Mouse (Mus musculus) ovary, postnatal 14 days (tissue): Measurements from ENCODE around the gene Xylb.

Experiments
- DNase-seq: peaks from one replicate; pipeline ENCODE4 v3.0.0; 2022; ENCODE audit warnings: low spot score

Gene Xylb

DNA sequence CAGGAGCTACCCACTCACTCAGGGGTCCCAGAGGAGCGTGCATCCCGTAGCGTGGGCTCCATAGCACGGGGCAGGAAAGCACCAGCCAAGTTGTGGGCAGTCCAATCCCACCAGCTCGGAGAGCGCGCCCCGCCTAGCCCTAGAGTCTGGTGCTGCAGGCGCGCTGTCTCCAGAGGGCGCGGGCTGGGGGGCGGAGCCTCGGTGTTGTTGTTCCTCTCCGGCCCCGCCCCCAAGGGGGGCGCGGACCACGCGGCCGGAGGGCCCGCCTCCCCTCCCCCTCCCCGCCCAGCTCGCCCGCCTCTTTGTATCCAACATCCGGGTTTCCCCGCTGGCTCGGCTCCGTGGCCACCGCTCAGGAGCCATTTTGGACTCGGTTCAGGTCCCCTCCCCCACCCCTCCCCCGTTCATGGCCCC, 44.6 kb downstream of the Xylb start, which contains the start of gene Acvr2b:
TSS of gene Acvr2b (plus strand) at position 318 of the 414 bp plus-strand sequence.
- DNase-seq: peak; percentile 90

DNA sequence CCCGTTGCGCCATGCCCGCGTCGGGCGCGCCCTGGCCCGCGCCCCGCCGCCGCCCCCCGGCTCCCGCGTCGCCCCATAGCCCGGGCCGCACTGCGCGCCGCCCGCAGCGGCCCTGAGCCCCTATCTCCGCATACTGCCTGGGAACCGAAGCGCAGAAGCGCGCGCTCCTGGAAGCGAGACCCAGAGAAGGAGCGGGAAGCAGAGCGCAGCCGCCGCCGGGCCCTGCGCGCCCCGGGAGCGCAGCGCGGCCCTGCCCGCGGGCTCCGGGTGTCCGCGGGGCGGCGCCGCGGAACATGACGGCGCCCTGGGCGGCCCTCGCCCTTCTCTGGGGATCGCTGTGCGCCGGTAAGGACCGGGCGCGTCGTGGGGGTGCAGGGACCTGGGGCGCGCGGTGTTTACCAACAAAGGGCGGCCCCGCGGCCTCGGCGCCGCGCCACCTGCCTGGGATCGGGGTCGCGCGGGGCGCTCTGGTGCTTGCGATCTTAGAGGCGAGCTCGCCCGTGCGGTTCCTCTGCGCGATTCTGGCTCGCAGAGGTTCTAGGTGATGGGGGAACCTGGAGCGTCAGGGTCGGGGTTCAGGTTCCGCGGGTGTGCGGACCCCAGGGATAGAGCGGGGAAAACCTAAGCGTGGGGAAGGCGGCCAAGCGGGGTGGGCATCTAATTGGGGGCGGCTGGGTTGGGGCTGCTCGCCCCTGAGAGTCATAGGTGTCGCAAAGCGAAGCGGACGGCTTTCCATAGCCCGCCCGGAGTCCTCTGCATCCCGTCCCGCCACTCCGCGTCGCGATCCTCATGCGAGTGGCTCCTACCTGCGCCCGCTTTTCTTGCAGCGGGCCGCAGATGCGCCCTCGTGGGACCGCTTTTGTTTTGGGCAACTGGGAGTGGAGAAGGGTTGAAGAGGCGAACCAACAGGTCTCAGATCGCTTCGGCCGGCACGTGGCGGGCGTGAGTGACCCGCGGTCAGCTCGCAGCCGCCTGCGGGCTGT, 45.4 kb downstream of the Xylb start:
- peak; percentile 42 for DNase-seq

DNA sequence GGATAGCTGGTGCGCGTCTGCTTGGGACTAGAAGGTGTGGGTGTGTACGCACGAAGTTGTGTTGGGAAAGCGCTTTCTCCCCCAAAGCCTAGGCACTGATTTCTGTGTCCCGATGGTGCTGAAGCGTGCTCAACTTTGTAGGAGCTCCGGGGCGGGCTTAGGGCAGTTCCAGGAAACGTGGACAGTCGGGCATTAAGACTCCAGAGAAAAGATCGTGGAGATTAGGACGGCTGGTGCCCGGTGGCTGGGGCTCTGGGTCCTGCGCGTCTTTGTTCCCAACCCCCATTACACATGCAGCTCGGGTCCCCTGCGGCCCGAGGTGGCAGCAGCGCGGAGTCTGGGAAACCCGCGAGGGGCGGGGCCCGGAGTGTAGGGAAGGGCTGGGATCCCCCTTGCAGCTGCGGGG, 46.1 kb downstream of the Xylb start:
- DNase-seq: no peak

DNA sequence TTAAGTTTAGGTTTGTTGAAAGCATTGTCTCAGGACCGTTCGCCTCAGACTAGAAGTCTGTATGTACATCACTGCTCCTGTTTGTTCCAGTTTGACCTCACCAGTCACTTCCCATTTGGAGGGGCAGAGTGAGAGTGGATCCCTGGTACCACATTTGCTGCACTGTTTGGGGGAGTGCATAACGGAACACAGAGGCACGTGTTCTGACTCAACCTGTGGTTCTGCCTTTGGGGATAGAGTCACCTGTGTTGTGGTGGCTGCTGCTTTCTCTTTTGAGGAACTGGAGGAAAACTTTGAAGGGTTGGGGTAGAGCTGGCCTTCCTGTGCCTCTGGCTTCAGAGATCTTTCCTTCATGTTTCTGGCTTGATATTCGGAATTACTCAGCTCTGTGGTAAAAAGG, 46.9 kb downstream of the Xylb start:
- no peak for DNase-seq

DNA sequence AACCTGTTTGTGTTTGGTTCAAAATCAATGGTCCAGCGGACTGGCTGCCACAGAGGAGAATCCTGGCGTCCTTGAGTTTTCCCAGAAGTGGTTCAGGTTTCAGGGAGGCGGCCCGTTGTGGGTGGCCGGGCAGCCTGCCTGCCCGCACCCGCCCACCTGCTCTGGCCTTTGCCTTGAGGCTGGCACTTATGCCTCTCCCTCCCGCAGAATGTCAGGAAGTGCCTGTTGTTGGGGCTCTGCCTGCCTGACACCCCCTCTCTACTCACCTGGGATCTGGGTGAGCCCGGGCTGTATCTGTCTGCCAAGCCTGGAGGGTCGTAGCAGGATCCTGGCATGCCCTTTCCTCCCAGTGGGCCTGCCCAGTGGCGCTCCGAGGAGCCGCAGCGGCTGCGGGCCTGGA, 50.7 kb downstream of the Xylb start:
- no peak for DNase-seq

DNA sequence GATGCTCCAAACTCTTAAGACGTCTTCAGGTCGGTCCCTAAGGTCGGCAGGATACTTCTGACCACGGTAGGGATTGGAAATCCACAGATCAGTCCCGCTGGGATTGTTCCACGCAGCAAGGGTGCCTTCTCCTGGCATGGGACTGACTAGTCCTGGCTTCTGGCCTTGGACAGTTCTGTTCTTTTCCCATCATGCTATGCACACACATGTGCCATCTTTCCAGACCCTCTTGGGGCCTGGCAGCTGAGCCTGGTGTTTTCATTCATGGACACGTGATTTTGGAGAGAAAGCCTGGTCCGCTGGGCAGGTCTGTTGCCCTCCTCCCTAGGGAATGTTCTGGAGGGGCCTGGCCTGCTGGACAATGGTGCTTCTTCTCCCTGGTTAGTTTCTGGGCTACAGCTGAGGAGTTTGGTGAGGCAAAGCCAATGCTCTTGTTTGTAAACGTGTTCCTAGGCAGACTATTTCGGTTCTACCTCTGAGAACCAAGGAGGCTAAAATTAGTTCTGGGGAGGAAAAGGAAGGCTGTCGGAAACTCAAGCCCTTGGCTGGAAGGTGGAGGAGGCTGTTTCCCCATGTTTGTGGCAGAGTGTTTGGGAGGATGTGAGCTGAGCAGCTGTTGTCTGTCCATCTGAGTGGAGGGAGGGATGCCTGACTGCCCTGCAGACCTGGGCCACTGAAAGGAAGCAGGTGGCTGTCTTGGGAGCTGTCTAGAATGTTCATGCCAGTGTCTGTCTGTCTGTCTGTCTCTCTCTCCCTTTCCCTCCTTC, 51.9 kb downstream of the Xylb start:
- no peak for DNase-seq

DNA sequence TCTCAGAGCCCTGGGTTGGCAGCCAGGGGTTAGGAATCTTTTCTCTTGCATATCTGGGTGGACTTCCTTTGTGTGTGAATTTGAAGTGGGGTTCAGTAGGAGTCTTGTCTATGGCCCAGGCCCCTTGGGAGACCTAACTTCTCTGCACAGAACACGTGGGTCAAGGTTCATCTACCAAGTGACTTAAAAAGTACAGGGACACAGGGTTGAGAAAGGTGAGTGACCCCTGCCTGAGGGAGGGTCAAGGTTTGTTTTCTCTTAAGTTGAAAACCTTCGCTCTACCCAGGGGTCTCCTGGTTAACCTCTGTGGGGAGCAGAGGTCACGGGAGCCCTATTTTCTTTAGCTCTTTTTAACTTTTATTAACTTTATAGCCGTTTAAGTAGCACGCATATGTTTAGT, 52.7 kb downstream of the Xylb start:
- no peak for DNase-seq

DNA sequence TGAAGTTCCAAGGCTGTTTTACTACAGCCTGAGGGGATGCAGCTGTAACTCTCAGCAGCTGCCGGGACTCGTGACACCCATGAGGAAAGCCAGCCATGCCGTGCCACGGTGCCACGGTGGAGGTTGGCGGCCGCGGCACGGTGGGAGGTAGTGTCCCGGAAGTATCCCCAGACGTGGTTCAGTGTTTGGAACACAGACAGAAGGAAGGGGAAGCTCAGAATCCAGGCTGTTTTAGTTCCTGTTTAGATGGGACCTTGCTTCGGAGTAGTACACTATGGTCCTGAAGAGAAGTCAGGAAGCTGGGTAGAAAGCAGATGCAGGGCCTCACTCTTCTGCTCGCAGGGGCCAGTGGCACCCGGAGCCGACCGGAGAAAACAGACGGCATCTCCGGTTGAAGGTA, 60.8 kb downstream of the Xylb start:
- DNase-seq: no peak

DNA sequence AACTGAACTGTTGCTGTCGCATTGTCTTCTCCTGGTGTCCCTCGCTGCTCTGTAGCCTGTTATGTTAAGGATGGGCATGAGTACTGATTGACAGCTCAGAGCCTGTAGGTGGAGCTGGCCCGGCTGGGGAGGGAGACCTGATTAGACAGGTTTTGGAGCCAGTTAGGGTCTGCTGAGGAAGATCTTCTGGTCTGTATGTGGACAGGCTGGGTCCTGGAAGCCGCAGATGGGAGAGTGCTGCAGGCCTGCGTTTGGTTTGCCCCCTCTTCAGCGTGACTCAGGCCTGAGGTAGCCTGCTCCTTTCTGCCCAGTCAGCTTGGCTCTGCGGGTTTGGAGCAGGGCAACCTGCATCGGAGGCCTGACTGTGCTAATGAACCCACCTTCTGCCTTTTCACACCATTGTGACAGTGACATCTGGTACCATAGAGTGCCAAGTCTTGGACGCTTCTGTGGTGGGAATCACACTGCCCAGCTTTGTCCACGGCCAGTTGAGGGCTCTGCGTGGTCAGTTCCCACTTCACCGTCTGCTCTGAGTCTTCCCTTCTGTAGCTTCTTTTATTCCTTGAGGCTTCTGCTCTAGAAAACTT, 62.8 kb downstream of the Xylb start:
- no peak for DNase-seq

DNA sequence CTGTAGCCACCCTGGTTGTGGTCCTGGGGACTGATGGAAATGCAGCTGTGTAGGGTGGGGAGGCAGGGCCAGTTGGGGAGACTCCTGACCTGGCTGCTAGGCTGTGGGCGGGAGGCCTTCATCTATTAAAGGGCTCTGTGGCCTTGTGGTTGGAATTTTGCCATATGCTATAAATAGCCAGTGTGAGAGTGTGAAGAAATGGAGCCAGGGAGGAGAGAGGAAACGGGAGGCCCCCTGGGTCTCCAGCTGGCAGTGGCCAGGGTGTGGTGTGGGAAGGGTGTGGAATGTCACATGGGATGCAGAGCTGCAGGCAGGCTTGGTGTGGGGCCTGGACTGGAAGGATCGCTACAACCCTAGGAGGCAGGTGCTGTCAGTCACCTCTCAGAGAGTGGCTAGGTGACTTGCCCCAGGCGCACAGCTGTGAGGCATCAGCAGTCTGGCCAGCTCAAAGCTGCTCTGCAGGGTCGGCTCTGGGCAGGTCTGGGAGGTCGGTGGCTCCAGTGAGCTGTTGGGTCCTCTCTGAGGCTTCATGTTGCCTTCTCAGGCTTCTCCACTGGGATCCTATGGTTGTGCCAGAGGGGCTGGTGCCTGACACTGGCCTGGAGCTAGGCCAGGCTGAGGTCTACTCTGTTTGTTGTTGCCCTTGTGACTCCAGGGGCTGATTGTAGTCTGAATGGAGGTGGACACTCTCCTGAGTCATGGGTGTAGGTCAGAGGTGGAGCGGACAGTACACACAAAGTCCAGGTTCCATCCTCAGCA, 68.2 kb downstream of the Xylb start:
- DNase-seq: peak; percentile 35

DNA sequence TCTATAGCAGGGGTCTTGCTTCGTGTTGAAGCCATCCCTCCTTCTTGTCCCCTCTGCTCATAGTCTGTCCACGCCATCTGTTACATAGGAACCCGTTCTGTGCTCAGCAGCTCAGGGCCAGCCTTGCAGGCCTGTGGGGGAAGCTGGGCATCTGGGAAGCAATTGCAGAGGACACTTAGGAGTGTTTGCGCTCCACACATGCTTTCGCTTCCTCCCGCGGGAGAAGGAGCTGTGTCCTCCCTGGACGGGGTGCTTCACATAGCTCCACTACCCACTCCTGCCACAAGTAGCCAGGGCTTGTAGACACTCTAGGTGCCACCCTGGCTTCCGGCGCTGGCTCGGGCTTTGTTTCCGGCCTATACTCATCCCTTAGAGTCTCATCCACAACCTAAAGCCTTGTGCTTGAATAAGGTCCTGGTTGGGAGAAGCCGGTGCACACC, 68.8 kb downstream of the Xylb start:
- no peak for DNase-seq

DNA sequence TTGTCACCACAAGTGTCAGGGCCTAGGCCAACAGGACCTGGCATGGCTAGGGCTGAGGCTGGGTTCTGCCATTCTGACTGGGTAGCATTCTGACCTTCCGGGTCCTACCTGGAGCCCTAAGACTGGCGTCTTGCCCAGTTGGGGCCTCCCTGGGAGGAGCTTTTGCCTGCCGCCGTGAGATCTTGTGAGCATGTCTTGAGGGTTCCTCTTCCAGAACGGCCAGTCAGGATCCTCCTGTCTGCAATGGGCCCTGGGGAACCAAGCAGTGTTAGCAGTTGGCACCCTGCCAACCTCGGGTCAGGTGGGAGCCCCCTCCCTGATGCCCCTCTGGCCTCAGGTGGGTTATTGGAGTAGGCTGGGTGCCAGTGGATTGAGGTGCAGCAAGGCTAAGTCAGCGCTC, 69.3 kb downstream of the Xylb start:
- no peak for DNase-seq

DNA sequence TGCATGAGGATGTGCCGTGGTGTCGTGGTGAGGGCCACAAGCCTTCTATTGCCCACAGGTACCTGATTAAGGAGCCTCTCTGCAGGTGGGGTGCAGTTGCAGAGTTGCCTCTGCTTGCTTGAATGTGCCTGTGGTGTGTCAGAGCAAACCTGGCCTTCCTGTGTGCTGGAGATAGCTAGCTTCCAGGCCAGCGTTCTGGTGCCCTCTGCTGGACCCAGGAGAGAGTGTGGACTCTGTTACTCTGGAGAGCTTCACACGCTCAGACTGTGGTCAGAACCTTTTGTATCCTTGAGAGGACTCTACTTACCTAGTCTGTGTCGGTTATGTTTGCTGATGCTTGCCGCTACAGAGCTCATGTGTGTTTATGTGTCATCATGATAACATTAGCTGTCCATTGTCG, 73.1 kb downstream of the Xylb start:
- peak; percentile 74 for DNase-seq

DNA sequence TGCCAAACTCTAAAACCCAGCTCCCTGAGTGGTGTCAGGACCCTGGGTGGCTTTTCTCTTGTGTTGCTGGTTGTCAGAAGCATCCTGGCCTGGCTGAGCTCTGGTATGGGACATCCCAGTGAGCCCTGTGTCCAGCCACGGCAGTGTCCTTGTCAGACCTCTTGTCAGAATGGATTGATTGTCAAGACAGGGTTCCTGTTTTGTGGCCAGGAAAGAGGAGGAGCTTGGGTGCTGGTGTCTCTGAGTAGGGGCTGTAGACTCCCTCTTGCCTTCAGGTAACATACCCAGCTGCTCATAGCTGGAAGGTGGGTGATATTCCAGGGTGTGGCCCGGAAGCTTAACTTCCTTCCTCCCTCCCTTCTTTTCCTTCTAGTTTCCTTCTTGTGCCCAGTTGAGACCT, 78.7 kb downstream of the Xylb start:
- DNase-seq: no peak

DNA sequence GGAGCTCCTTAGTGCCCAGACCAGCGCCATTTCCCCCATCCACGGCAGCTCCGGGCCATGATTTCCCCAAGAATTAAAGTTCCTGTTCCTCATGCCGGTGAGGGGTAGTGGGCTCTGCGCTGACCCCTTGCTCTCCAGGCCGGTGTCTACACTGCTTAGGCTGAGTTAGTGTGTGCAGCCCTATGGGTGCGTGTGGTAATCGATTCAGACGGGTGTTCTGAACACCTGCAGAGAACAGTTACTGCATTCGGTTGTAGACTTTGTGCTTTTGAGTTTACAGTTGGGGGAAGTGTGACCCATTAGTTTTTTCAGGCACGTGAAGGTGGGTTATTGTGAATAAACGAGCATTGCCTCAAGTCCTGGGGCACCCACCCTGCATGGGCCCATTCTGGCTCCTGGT, 80.9 kb downstream of the Xylb start:
- no peak for DNase-seq

DNA sequence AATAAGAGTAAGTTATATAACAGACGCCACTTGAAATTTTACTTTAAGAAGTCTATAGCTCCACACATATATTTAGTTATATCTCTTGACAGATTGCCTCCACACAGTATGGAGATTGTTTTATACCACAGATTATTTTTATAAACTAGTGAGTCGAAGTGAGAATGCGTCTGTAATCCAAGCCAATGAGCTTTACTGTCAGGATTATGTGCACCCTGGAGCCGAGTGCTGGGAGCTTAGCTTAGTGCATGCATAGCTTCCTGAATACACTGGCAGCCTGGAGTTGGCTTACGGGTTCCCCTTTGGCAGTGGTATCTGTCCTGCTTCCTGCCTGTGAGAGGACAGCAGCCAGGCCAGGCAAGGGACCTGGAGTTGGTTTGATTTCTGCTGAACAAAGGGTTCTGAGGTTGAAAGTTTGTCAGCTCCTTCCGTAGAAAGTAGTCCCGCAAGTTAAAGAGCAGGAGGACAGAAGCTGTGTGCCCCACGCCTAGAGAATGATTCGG, 81.4 kb downstream of the Xylb start:
- no peak for DNase-seq
